Mouse (Mus musculus): ENCODE measurements around the gene Prps1l1.

Gene Prps1l1

DNA sequence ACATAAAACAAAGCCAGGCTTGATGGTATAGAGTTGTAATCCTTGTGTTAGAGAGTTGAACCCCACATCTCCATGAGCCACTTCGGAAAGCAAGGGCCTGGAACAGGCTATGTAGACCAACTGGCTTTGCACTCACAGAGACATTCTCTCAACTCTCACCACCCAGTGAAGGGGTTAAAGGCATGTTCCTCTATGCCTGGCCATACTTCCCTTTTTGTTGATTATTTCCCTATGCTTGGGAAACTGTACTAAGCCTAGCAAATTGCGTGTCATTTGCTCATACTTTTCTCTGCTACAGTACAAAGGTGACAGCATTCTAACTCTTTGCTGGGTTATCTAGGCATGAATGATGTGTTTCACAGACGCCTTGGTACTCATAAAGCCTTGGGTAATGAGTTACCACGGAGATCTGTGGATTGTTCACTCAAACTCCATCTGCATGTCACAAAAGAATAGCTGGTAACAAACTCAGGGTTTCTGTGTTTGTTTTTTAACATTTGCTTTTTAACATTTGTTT lies 41.4 kb downstream of the Prps1l1 start:
- no peak for DNase-seq (ENCODE audit: low read depth)

DNA sequence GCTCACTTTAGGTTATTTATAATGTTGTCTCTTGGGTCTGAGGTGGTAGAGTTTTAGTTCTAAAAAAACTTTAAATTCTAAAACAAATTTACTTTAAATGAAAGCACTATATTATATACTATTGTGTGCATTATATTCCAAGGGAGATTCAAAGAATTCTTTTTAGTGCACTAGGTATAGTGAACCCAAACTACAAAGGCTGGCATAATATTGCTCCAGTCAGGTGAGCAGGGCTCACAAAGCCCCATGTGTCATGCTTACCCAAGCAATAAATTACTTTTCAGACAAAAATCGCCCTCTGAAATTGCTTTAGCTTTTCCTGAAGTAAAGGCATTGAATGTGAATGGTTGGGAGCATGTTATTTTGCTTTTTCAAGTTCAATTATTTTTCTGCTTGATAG lies 43.0 kb downstream of the Prps1l1 start:
- DNase-seq (ENCODE audit: low read depth): no peak
